Mouse (Mus musculus): ENCODE measurements at regions not wholly inside any gene's neighbourhood (a gene's known extent, or its start where the extent isn't known, plus 50 kb on each side); places are given as distances from the start of the nearest gene placed in this dataset.
"Not testable (repeated sequence)": the region's sequence is repeated elsewhere in the genome, so short reads cannot be mapped to it uniquely, and the experiment has no call there.

GRCm38 (mm10) chr12:114285082-114285481, 741.4 kb downstream of the Adam6a start:
- ATAC-seq (ENCODE audit: low FRiP score, low read depth), result no peak
- WGBS, result 76% methylated on average over 1 of the region's 1 CpGs

GRCm38 (mm10) chr12:114287041-114287440, 743.3 kb downstream of the Adam6a start:
- Histone ChIP-seq H3K27me3 (no peaks in the 10 kb centered on the region), H3K36me3 (no peaks in the 10 kb centered on the region), H3K4me1 (no peaks in the 10 kb centered on the region), H3K4me3 (no peak overlapping the region), H3K4me2 (replicated peaks) (no peak overlapping the region), H3K27ac (replicated peaks) (no peak overlapping the region), H3K9ac (replicated peaks) (no peak overlapping the region), H3K9me3 (peaks cover 53% of the 10 kb centered on the region)
- no peak for ATAC-seq (ENCODE audit: low FRiP score, low read depth)
- 89% methylated on average over 3 of the region's 3 CpGs for WGBS

More at GRCm38 (mm10) chr12:114285082-114285481, 741.4 kb downstream of the Adam6a start:
- no peaks in the 10 kb centered on the region for H3K4me1 ChIP-seq
- no peak overlapping the region for H3K9ac ChIP-seq (replicated peaks)
- no peak overlapping the region for H3K4me2 ChIP-seq (replicated peaks)
- H3K4me3 ChIP-seq, result no peak overlapping the region
- H3K36me3 ChIP-seq, result no peaks in the 10 kb centered on the region
- H3K27me3 ChIP-seq, result no peaks in the 10 kb centered on the region
- peaks cover 49% of the 10 kb centered on the region for H3K9me3 ChIP-seq
- no peak overlapping the region for H3K27ac ChIP-seq (replicated peaks)

- Histone ChIP-seq H3K9me3 (peaks cover 54% of the 10 kb centered on the region), H3K4me3 (no peak overlapping the region), H3K27me3 (no peaks in the 10 kb centered on the region), H3K27ac (replicated peaks) (no peak overlapping the region), H3K9ac (replicated peaks) (no peak overlapping the region), H3K4me1 (no peaks in the 10 kb centered on the region), H3K4me2 (replicated peaks) (no peak overlapping the region), H3K36me3 (no peaks in the 10 kb centered on the region)
- WGBS, result 91% methylated on average over 3 of the region's 3 CpGs
- ATAC-seq (ENCODE audit: low FRiP score, low read depth), result no peak
Measured at GRCm38 (mm10) chr12:114291083-114291482, 747.4 kb downstream of the Adam6a start.

- H3K9ac ChIP-seq (replicated peaks), result no peak overlapping the region
- 76% methylated on average over 5 of the region's 5 CpGs for WGBS
- no peaks in the 10 kb centered on the region for H3K36me3 ChIP-seq
- H3K4me3 ChIP-seq, result no peak overlapping the region
- no peaks in the 10 kb centered on the region for H3K4me1 ChIP-seq
- no peak for ATAC-seq (ENCODE audit: low FRiP score, low read depth)
- H3K27me3 ChIP-seq, result no peaks in the 10 kb centered on the region
- H3K27ac ChIP-seq (replicated peaks), result no peak overlapping the region
- no peak overlapping the region for H3K4me2 ChIP-seq (replicated peaks)
- peaks cover 38% of the 10 kb centered on the region for H3K9me3 ChIP-seq
Measured at GRCm38 (mm10) chr12:114299771-114300170, 756.1 kb downstream of the Adam6a start.

- H3K4me1 ChIP-seq, result no peaks in the 10 kb centered on the region
- ATAC-seq (ENCODE audit: low FRiP score, low read depth), result no peak
- H3K4me2 ChIP-seq (replicated peaks), result no peak overlapping the region
- H3K27me3 ChIP-seq, result no peaks in the 10 kb centered on the region
- no peaks in the 10 kb centered on the region for H3K36me3 ChIP-seq
- 83% methylated on average over 2 of the region's 2 CpGs for WGBS
- no peak overlapping the region for H3K27ac ChIP-seq (replicated peaks)
- H3K9me3 ChIP-seq, result peaks cover 39% of the 10 kb centered on the region
- H3K4me3 ChIP-seq, result no peak overlapping the region
- no peak overlapping the region for H3K9ac ChIP-seq (replicated peaks)
Measured at GRCm38 (mm10) chr12:114301728-114302127, 758.0 kb downstream of the Adam6a start.

- no peak for ATAC-seq (ENCODE audit: low FRiP score, low read depth)
- H3K36me3 ChIP-seq, result no peaks in the 10 kb centered on the region
Measured at GRCm38 (mm10) chr12:114332552-114332951, 788.8 kb downstream of the Adam6a start.

GRCm38 (mm10) chr12:114366276-114366675, 822.6 kb downstream of the Adam6a start:
- H3K9me3 ChIP-seq, result peaks cover 19% of the 10 kb centered on the region
- H3K36me3 ChIP-seq, result no peaks in the 10 kb centered on the region
- no peaks in the 10 kb centered on the region for H3K27me3 ChIP-seq
- no peak overlapping the region for H3K27ac ChIP-seq (replicated peaks)
- no peak overlapping the region for H3K9ac ChIP-seq (replicated peaks)
- H3K4me2 ChIP-seq (replicated peaks), result no peak overlapping the region
- H3K4me3 ChIP-seq, result no peak overlapping the region
- H3K4me1 ChIP-seq, result no peaks in the 10 kb centered on the region
- 65% methylated on average over 3 of the region's 3 CpGs for WGBS
- no peak for ATAC-seq (ENCODE audit: low FRiP score, low read depth)

More at GRCm38 (mm10) chr12:114332552-114332951, 788.8 kb downstream of the Adam6a start:
- H3K4me3 ChIP-seq, result no peak overlapping the region
- H3K9me3 ChIP-seq, result peaks cover 16% of the 10 kb centered on the region; the same call in 1 of the 2 replicates
- H3K4me2 ChIP-seq (replicated peaks), result no peak overlapping the region
- H3K27ac ChIP-seq (replicated peaks), result no peak overlapping the region
- H3K9ac ChIP-seq (replicated peaks), result no peak overlapping the region
- H3K4me1 ChIP-seq, result no peaks in the 10 kb centered on the region
- no peaks in the 10 kb centered on the region for H3K27me3 ChIP-seq

- not testable (repeated sequence) for H3K4me2 ChIP-seq (replicated peaks); ATAC-seq (ENCODE audit: low FRiP score, low read depth); H3K27me3 ChIP-seq; H3K4me3 ChIP-seq; H3K4me1 ChIP-seq; H3K9ac ChIP-seq (replicated peaks); H3K27ac ChIP-seq (replicated peaks); H3K36me3 ChIP-seq
- WGBS, result 31% methylated on average over 36 of the region's 43 CpGs
- peaks cover 23% of the 10 kb centered on the region for H3K9me3 ChIP-seq
Measured at GRCm38 (mm10) chr12:114378696-114379350, 835.1 kb downstream of the Adam6a start.

- H3K4me1 ChIP-seq, result no peaks in the 10 kb centered on the region
- H3K9ac ChIP-seq (replicated peaks), result no peak overlapping the region
- no peak for ATAC-seq (ENCODE audit: low FRiP score, low read depth)
- H3K36me3 ChIP-seq, result no peaks in the 10 kb centered on the region
- 69% methylated on average over 2 of the region's 2 CpGs for WGBS
- peaks cover 35% of the 10 kb centered on the region for H3K9me3 ChIP-seq
- H3K27me3 ChIP-seq, result no peaks in the 10 kb centered on the region
- no peak overlapping the region for H3K4me2 ChIP-seq (replicated peaks)
- H3K27ac ChIP-seq (replicated peaks), result no peak overlapping the region
- no peak overlapping the region for H3K4me3 ChIP-seq
Measured at GRCm38 (mm10) chr12:114391447-114391846, 847.7 kb downstream of the Adam6a start.

- 62% methylated on average over 2 of the region's 2 CpGs for WGBS
- H3K27ac ChIP-seq (replicated peaks), result no peak overlapping the region
- no peaks in the 10 kb centered on the region for H3K36me3 ChIP-seq
Measured at GRCm38 (mm10) chr12:114406206-114406605, 862.5 kb downstream of the Adam6a start.

GRCm38 (mm10) chr12:114434529-114434928, 890.8 kb downstream of the Adam6a start:
- ATAC-seq (ENCODE audit: low FRiP score, low read depth), result no peak

More at GRCm38 (mm10) chr12:114406206-114406605, 862.5 kb downstream of the Adam6a start:
- Histone ChIP-seq H3K4me3 (no peak overlapping the region), H3K4me1 (no peaks in the 10 kb centered on the region), H3K4me2 (replicated peaks) (no peak overlapping the region), H3K9ac (replicated peaks) (no peak overlapping the region), H3K9me3 (peaks cover 23% of the 10 kb centered on the region), H3K27me3 (no peaks in the 10 kb centered on the region)
- ATAC-seq (ENCODE audit: low FRiP score, low read depth), result no peak

GRCm38 (mm10) chr12:114462037-114462436, 918.3 kb downstream of the Adam6a start:
- 85% methylated on average over 5 of the region's 5 CpGs for WGBS
- H3K27me3 ChIP-seq, result no peaks in the 10 kb centered on the region
- H3K36me3 ChIP-seq, result no peaks in the 10 kb centered on the region
- no peak overlapping the region for H3K4me3 ChIP-seq
- H3K9ac ChIP-seq (replicated peaks), result no peak overlapping the region
- peaks cover 47% of the 10 kb centered on the region for H3K9me3 ChIP-seq
- no peak overlapping the region for H3K27ac ChIP-seq (replicated peaks)
- H3K4me1 ChIP-seq, result no peaks in the 10 kb centered on the region
- no peak for ATAC-seq (ENCODE audit: low FRiP score, low read depth)
- no peak overlapping the region for H3K4me2 ChIP-seq (replicated peaks)

More at GRCm38 (mm10) chr12:114434529-114434928, 890.8 kb downstream of the Adam6a start:
- H3K4me3 ChIP-seq, result no peak overlapping the region
- no peak overlapping the region for H3K4me2 ChIP-seq (replicated peaks)
- no peaks in the 10 kb centered on the region for H3K36me3 ChIP-seq
- H3K27ac ChIP-seq (replicated peaks), result no peak overlapping the region
- H3K4me1 ChIP-seq, result no peaks in the 10 kb centered on the region
- H3K9me3 ChIP-seq, result peaks cover 26% of the 10 kb centered on the region
- H3K9ac ChIP-seq (replicated peaks), result no peak overlapping the region
- no peaks in the 10 kb centered on the region for H3K27me3 ChIP-seq

GRCm38 (mm10) chr12:114462566-114462965, 918.9 kb downstream of the Adam6a start:
- ATAC-seq (ENCODE audit: low FRiP score, low read depth), result no peak
- Histone ChIP-seq H3K9me3 (peaks cover 44% of the 10 kb centered on the region), H3K4me2 (replicated peaks) (no peak overlapping the region)

More at GRCm38 (mm10) chr12:114462566-114462965, 918.9 kb downstream of the Adam6a start:
- Histone ChIP-seq H3K4me1 (no peaks in the 10 kb centered on the region), H3K9ac (replicated peaks) (no peak overlapping the region), H3K36me3 (no peaks in the 10 kb centered on the region), H3K4me3 (no peak overlapping the region), H3K27ac (replicated peaks) (no peak overlapping the region), H3K27me3 (no peaks in the 10 kb centered on the region)

Measured in midbrain, embryonic 12.5 days (tissue).